Mouse (Mus musculus): ENCODE results near the gene Lats2. TPM values are rescaled to one million over a fixed set of nuclear protein-coding genes. Genes with fewer than 3 reads are reported as not detected.
A peak's percentile ranks its signal among the peaks of the same experiment; 100 is the strongest.

The Lats2 gene
- polyA plus RNA-seq, 1 experiment, result 23.0 TPM

DNA sequence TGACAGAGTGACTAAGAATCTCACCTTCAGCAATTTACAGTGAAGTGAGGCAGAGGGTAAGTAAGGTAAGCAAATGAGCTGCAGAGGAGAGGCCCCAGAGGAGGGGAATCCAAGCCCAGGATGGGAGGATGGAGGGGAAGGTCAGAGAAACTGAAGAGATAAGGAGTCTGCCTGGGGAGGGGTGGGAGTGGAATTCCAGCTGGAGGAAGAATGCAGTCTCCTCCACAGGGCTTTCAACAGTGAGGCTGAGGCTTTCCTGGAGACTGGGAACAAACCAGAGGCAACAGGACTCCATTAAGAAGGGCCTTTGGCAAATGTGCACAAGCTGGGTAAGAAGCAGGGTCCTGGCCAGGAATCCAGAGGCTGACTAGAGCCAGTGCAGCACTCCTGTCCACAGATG, 21.1 kb downstream of the Lats2 start:
- no peak overlapping the region for H3K27ac ChIP-seq (ENCODE audit: insufficient read depth, low read depth, low read length)
- TF ChIP-seq CTCF (IDR thresholded peaks at IDR 0.05; ENCODE audit: extremely low read depth, insufficient read length, insufficient replicate concordance, low read depth, low read length) (no peak), POLR2A (IDR thresholded peaks at IDR 0.05; ENCODE audit: low read depth, low read length) (no peak)
- no peaks in the 10 kb centered on the region for H3K36me3 ChIP-seq (ENCODE audit: control insufficient read depth, insufficient read depth, low read length)
- H3K4me1 ChIP-seq (ENCODE audit: control insufficient read depth, insufficient read depth, insufficient read length, low read length), result no peaks in the 10 kb centered on the region
- no peak overlapping the region for H3K4me3 ChIP-seq (ENCODE audit: low read depth, low read length)
- no peaks in the 10 kb centered on the region for H3K27me3 ChIP-seq (ENCODE audit: control insufficient read depth, insufficient read depth, low read length)

DNA sequence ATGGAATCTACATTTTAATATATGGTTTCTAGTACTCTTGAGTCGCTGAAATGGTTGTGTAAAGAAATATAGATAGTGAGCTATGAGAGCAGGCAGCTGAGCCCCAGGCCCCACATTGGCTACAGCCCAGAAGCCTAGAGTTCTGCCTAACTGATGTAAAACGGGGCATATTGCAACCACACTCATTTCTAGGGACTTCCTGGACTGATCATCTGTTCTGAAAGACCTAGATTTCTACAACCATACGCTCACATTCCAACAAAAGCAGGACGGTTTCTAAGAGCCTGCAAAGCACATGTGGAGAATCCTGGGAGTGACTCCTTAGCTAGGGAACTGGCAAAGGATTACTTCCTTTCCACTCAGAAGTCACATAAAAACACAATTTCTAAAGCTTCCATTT, 22.0 kb downstream of the Lats2 start:
- no peaks in the 10 kb centered on the region for H3K4me1 ChIP-seq (ENCODE audit: control insufficient read depth, insufficient read depth, insufficient read length, low read length)
- 67% methylated on average over 4 of the region's 4 CpGs for WGBS
- no peaks in the 10 kb centered on the region for H3K27me3 ChIP-seq (ENCODE audit: control insufficient read depth, insufficient read depth, low read length)
- no peak overlapping the region for H3K4me3 ChIP-seq (ENCODE audit: low read depth, low read length)
- no peaks in the 10 kb centered on the region for H3K36me3 ChIP-seq (ENCODE audit: control insufficient read depth, insufficient read depth, low read length)
- H3K27ac ChIP-seq (ENCODE audit: insufficient read depth, low read depth, low read length), result no peak overlapping the region
- no peak for TF ChIP-seq CTCF (IDR thresholded peaks at IDR 0.05; ENCODE audit: extremely low read depth, insufficient read length, insufficient replicate concordance, low read depth, low read length)

DNA sequence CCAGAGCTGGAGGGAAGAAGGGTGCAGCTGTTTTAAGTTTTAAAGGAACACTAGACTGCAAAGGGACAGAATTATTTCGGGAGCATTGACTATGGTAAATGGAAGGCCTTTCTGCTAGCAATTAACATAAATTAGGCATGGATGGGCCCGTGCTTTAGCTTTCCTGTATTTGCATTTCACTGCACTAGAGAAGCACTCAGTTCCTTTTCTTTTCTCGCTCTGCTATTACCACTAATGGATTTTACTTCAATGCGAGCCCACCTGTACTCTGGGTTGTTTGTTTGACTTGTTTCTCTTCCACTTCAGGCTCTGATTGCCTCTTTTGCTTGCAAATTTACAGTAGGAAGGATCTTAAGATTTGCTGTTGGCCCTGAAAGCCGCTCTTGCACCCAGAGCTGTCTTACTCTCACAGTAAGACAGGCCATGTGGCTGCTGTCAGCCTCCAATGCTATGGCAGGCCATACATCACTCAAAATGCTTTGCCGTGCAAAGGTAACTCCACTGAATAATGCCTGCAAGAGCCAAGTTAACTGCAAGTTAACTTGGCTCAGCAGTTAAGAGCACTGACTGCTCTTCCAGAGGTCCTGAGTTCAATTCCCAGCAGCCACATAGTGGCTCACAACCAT, 25.4 kb downstream of the Lats2 start:
- H3K36me3 ChIP-seq (ENCODE audit: control insufficient read depth, insufficient read depth, low read length), result no peaks in the 10 kb centered on the region
- H3K27me3 ChIP-seq (ENCODE audit: control insufficient read depth, insufficient read depth, low read length), result no peaks in the 10 kb centered on the region
- H3K4me1 ChIP-seq (ENCODE audit: control insufficient read depth, insufficient read depth, insufficient read length, low read length), result peaks cover 17% of the 10 kb centered on the region
- TF ChIP-seq POLR2A (IDR thresholded peaks at IDR 0.05; ENCODE audit: low read depth, low read length), result no peak
- no peak for TF ChIP-seq CTCF (IDR thresholded peaks at IDR 0.05; ENCODE audit: extremely low read depth, insufficient read length, insufficient replicate concordance, low read depth, low read length)
- 86% methylated on average over 6 of the region's 6 CpGs for WGBS
- H3K27ac ChIP-seq (ENCODE audit: insufficient read depth, low read depth, low read length), result no peak overlapping the region
- H3K4me3 ChIP-seq (ENCODE audit: low read depth, low read length), result no peak overlapping the region

DNA sequence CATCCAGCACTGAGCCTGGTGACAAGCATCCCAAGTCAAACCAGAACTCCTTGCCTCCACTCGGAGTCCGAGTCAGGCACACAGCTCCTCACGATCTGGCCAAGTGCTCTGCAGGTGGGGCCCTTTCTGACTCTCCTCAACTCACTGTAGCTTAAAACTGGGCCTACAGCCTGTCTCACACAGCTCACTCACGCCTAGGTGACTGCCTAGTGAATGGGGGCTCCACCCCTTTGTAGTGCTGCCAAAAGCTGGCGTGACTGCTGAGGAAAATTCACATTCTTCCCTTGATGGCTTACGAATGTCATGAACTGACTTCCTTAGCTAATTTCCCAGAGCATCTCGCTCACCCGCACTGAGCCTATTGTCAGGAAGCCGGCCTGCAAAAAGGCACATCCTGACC, 27.7 kb downstream of the Lats2 start:
- Histone ChIP-seq H3K27ac (ENCODE audit: insufficient read depth, low read depth, low read length) (peak overlapping the region; percentile 67), H3K4me3 (ENCODE audit: low read depth, low read length) (no peak overlapping the region), H3K4me1 (ENCODE audit: control insufficient read depth, insufficient read depth, insufficient read length, low read length) (peaks cover 17% of the 10 kb centered on the region), H3K27me3 (ENCODE audit: control insufficient read depth, insufficient read depth, low read length) (no peaks in the 10 kb centered on the region), H3K36me3 (ENCODE audit: control insufficient read depth, insufficient read depth, low read length) (no peaks in the 10 kb centered on the region)
- TF ChIP-seq POLR2A (IDR thresholded peaks at IDR 0.05; ENCODE audit: low read depth, low read length), result no peak
- TF ChIP-seq CTCF (IDR thresholded peaks at IDR 0.05; ENCODE audit: extremely low read depth, insufficient read length, insufficient replicate concordance, low read depth, low read length), result no peak
- WGBS, result 34% methylated on average over 9 of the region's 9 CpGs

DNA sequence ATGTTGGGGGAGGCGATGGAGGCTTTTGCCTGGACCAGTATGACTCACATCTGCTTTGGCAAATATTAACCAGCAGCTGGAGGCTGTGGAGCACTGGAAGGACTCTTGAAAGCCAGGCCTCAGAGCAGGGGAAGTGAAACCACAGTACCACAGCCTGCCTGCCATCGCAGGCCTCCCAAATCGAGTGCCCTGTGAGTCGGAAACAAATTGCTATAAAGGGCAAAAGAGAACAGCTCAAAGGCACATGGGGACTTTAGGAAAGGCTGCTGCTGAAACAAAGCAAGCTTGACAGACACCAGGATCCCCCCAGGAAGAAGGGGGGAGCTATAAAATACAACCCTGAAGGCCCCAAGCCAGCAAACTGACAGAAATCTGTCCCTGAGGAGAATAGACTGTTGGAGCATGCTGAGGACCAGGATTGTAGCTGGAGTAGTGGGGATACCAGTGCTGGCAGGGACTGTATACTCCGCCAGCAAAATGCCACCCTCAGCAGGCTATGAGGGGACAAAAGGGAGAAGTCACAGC, 28.2 kb downstream of the Lats2 start:
- H3K27me3 ChIP-seq (ENCODE audit: control insufficient read depth, insufficient read depth, low read length), result no peaks in the 10 kb centered on the region
- WGBS, result 16% methylated on average over 5 of the region's 5 CpGs
- H3K4me1 ChIP-seq (ENCODE audit: control insufficient read depth, insufficient read depth, insufficient read length, low read length), result peaks cover 17% of the 10 kb centered on the region
- TF ChIP-seq CTCF (IDR thresholded peaks at IDR 0.05; ENCODE audit: extremely low read depth, insufficient read length, insufficient replicate concordance, low read depth, low read length), result no peak
- no peak for TF ChIP-seq POLR2A (IDR thresholded peaks at IDR 0.05; ENCODE audit: low read depth, low read length)
- no peak overlapping the region for H3K4me3 ChIP-seq (ENCODE audit: low read depth, low read length)
- peak overlapping the region; percentile 67 for H3K27ac ChIP-seq (ENCODE audit: insufficient read depth, low read depth, low read length)
- no peaks in the 10 kb centered on the region for H3K36me3 ChIP-seq (ENCODE audit: control insufficient read depth, insufficient read depth, low read length)

DNA sequence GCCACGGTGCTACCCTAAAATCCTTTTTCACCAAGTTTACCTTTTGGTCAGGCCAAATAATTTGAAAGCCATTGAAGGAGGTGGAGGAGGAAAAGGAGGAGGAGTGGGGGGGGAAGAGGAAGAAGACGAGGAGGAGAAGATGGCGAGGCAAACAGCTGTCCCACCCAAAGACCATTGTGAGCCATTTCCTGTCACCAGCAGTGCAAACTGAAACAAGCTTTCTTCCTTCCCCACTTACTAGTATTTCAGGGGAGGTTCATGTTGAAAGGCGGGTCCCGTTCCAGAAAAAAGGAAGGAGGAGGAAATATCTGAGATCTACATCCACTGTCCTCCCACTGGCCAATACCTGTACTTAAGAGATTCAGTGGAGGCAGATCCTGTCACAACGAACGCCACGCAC, 28.8 kb downstream of the Lats2 start:
- no peaks in the 10 kb centered on the region for H3K36me3 ChIP-seq (ENCODE audit: control insufficient read depth, insufficient read depth, low read length)
- H3K27ac ChIP-seq (ENCODE audit: insufficient read depth, low read depth, low read length), result peak overlapping the region; percentile 67
- H3K27me3 ChIP-seq (ENCODE audit: control insufficient read depth, insufficient read depth, low read length), result no peaks in the 10 kb centered on the region
- H3K4me1 ChIP-seq (ENCODE audit: control insufficient read depth, insufficient read depth, insufficient read length, low read length), result peaks cover 17% of the 10 kb centered on the region
- WGBS, result 33% methylated on average over 8 of the region's 8 CpGs
- no peak for TF ChIP-seq CTCF (IDR thresholded peaks at IDR 0.05; ENCODE audit: extremely low read depth, insufficient read length, insufficient replicate concordance, low read depth, low read length)
- no peak for TF ChIP-seq POLR2A (IDR thresholded peaks at IDR 0.05; ENCODE audit: low read depth, low read length)
- H3K4me3 ChIP-seq (ENCODE audit: low read depth, low read length), result no peak overlapping the region

DNA sequence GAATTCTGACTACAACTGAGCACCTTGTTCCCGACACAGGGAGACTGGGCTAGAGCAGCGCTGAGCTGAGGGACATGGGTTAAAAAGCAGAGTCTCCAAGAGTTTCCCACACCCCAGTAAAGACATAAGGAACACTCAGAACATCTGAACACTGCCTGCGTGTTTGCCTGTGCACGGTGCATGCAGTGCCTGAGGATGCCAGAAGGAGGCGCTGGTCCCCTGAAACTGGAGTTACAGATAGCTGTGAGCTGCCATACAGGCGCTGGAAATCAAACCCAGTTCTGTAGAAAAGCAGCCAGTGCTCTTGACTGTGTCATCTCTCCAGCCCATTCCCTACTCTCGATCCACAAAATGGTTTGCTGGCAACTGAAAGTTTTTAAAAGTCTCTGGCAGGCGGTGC, 32.0 kb downstream of the Lats2 start:
- Histone ChIP-seq H3K27ac (ENCODE audit: insufficient read depth, low read depth, low read length) (no peak overlapping the region), H3K36me3 (ENCODE audit: control insufficient read depth, insufficient read depth, low read length) (peaks cover 3% of the 10 kb centered on the region), H3K27me3 (ENCODE audit: control insufficient read depth, insufficient read depth, low read length) (no peaks in the 10 kb centered on the region), H3K4me3 (ENCODE audit: low read depth, low read length) (no peak overlapping the region), H3K4me1 (ENCODE audit: control insufficient read depth, insufficient read depth, insufficient read length, low read length) (peaks cover 17% of the 10 kb centered on the region)
- WGBS, result 89% methylated on average over 8 of the region's 8 CpGs
- TF ChIP-seq POLR2A (IDR thresholded peaks at IDR 0.05; ENCODE audit: low read depth, low read length) (no peak), CTCF (IDR thresholded peaks at IDR 0.05; ENCODE audit: extremely low read depth, insufficient read length, insufficient replicate concordance, low read depth, low read length) (peak; percentile 41; the same call in 1 of the 2 replicates)
